Mouse (Mus musculus) erythroid progenitor cell, adult 5-6 weeks (primary cell): Measurements from ENCODE around the gene Slc39a13. TPM values are rescaled to one million over a fixed set of nuclear protein-coding genes. Genes with fewer than 3 reads are reported as not detected.
"Not testable (repeated sequence)": the region's sequence is repeated elsewhere in the genome, so short reads cannot be mapped to it uniquely, and the experiment has no call there.

Experiments
- ATAC-seq: replicated peaks from 2 replicates; pipeline ENCODE4 v1.8.0; 2016; ENCODE audit warnings: moderate number of reproducible peaks, mild to moderate bottlenecking, moderate TSS enrichment, inconsistent platforms; ENCODE audit not compliant: poor library complexity, low FRiP score, severe bottlenecking
- total RNA-seq, 2 experiments: library from RNA; stranded (forward) in 1 of 2; stranded (reverse) in 1 of 2; fragments of 150-400 nt in 1 of 2; fragments of 186-747, 209-891 nt in 1 of 2; gene quantifications; 2 replicates each; pipeline versions ENCODE4 v1.2.3 to v1.2.4; 2015 to 2017; ENCODE audit warnings: low replicate concordance in 2 of 2

Gene Slc39a13
- total RNA-seq, 2 experiments from 2014 or later, result 0.83 to 3.8 TPM

GRCm38 (mm10) chr2:91068162-91068871 is 1.9 kb downstream of the Slc39a13 start:
- no peak for ATAC-seq

GRCm38 (mm10) chr2:91066455-91066854 is 3.8 kb downstream of the Slc39a13 start:
- no peak for ATAC-seq

DNA sequence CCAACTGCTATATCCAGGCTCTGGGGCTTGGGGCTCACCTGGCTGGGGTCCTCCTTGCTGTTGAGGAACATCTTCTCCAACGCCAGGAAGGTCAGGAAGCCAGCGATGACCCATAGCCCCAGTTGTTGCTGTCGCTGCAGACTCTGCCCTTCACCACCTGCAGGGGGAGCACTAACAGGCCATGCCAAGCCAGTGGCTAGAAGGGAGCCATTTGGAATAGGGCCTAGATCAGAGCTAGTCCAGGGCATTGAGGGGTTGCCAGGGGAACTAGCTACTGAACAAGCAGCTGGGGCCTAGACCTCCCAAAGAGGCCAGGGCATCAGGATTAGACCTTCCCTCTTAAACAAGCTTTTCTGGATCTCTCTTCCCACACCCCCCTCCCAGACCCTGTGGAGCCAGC is 4.7 kb downstream of the Slc39a13 start:
- ATAC-seq, result no peak

DNA sequence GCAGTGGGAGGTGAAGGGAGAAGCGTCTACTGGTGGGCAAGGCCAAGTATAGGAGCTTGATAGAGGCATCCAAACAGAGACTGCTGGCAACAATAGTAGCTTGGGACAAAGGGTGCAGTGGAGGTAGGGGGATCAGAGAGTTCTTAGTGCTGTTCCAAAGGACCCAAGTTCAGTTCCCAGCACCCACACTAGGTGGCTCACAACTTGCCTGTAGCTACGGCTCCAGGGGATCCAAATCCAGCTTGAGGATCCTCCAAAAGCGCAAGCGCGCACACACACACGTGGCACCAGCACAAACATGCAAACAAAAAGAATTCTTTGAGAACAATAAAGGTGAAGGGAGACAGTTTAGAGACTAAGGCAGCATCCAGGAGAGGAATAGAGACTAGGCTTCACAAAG is 6.0 kb downstream of the Slc39a13 start:
- ATAC-seq, result no peak

DNA sequence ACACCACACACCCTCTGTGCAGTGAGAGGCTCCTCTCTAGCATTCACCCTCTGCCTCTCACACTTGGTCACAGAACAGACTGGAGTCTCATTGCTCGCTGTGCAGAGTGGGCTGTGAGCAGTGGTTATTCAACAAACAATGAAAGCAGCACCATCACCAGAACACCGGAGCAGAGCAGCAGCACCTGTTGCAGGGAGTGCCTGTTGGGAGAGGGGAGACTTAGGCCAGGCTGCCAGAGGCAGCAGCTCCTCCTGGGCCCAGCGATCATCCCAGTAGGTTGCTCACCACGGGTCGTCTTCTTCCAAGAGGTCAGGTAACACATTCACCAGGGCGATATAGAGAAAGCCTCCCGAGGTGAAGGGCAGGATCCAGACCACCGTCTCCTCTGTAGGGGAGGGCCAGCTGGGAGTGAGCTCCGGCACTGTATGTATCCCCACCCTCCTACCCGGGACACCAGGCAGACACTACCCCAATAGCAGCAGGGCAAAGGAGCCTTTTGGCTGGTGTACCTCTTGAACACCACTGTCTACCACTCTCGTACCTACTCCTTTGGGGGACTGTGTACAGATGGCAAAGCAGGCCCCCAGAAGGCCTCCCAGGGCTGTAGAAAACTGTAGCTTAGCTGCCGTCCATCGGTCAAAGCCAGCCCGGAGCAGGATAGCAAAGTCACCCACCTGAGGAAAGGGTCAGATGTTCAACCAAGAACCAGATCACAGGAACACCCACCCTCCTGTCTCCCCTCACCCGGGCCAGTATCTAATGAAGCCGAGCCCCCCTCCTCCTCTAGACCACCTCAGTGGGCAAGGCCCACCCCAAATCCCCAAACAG is 7.2 kb downstream of the Slc39a13 start:
- no peak for ATAC-seq

DNA sequence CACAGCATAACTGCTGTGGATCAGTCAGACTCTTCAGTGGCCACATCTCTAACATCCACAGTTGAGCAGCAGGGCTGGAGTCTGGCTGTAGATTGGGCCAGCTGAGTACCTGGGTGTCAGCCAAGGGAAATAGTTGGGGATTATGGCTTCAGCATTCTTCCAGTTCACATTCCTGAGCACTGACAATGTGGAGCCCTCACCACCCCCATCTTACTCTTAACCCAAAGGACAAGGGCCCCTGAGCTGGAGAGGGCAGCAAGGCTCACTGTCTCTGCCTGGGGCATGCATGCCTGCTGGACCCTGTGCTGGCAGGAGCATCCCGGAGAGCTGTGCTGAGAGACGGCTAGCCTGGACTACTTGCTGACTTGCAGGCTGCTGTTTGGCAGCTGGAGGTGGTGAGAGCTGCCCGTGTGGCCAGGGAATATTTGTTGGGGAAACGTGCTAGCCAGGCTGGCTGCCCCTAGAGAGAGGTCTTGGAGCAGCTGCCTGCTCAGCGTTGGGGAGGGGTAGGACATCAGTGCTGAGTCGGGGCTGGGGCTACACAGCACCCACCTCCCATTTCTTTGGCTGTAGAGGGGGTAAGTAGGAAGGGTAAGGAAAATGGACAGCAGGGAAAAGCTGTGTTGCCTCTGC is 8.3 kb downstream of the Slc39a13 start:
- ATAC-seq, result no peak

DNA sequence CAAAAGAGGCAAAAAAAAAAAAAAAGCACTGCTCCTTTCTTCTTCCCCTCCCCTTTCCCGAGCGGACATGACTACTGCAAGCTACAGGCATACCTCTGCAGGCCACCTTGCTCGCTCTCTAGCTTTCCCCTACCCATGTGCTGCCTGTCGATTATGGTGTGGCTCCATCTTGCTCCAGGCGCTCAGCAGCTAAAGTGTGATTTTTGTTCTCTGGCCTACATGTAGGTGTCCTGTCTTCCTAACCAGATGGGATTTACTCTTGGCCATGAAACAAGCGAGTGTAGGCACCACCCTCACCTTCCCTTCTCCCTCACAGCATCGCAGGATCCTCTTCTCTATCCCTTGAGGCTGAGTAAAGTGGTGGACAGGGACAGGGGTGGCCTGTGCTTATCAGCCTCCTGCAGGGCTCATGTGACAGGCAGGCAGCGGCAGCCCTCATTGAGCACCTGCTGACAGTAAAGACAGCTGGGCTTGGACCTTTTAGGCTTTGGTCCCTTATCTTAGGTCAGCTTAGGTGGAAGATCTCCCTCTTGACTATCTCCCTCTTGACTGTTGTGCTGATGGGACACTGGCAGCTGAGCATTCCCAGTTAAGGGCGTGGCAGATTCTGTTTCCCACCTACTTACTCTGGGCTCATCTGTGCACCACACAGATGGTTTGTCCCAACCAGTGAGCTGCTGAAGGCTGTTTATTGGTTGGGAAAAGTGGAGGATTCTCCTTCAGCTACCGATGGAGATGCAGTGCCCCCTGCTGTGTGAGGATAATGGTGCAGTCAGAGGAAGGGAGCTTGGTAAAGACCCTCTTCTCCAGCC is 9.5 kb downstream of the Slc39a13 start:
- ATAC-seq, result peak; percentile 83

- no peak for ATAC-seq
These were observed 10.8 kb downstream of the Slc39a13 start for GRCm38 (mm10) chr2:91059376-91059775.

DNA sequence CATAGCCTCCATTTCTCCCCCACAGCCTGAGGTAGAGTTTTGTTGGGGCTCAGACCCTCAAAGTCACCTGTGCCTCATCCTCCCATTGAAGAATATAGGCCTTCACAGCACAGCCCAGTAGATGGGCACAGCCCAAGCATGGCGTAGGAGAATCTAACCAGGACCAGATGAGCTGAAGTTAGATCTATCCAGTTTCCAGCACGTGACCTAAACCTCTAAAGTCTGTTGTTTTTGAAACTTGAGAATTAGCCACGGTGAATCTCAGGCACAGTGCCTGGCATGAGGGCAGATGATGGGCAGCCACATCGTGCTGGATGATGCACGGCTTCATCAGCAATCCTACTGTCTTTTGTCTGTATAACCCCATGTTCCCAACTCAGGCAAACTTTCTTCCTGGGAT is 11.8 kb downstream of the Slc39a13 start:
- no peak for ATAC-seq

DNA sequence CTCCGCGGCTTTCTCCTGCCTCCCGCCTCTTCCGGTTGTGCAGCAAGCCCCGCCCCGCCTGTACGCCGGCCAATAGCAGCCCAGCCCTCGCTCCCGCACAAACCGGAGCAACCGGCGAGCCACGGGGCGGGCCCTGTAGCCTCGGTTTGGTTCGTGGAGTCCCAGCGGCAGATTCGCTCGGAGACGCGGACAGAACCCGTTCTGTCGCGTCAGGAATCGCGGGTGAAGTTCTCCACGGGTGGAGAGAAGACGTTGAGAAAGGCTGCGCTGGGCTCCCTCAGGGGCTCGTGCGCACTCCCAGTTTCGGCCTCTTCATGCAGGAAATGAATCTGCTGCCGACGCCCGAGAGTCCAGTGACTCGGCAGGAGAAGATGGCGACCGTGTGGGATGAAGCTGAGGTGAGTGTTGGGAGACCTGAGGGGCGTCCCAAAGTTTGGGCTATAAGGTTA is 16.3 kb downstream of the Slc39a13 start, which contains the start of gene Psmc3:
Psmc3 (plus strand) TSS at position 76 of the 449 bp plus-strand sequence.
- peak; percentile 99 for ATAC-seq

GRCm38 (mm10) chr2:91053181-91053933 is 16.9 kb downstream of the Slc39a13 start:
- ATAC-seq, result no peak

GRCm38 (mm10) chr2:91052752-91053151 is 17.5 kb downstream of the Slc39a13 start:
- no peak for ATAC-seq

- no peak for ATAC-seq
These were observed 18.3 kb downstream of the Slc39a13 start for GRCm38 (mm10) chr2:91051917-91052316.

- ATAC-seq, result no peak
These were observed 22.9 kb downstream of the Slc39a13 start for GRCm38 (mm10) chr2:91047359-91047758.

GRCm38 (mm10) chr2:91045805-91046204 is 24.4 kb downstream of the Slc39a13 start:
- ATAC-seq, result not testable (repeated sequence)

GRCm38 (mm10) chr2:91044727-91045126 is 25.5 kb downstream of the Slc39a13 start:
- no peak for ATAC-seq

GRCm38 (mm10) chr2:91042651-91043398 is 27.4 kb downstream of the Slc39a13 start:
- ATAC-seq, result no peak

- no peak for ATAC-seq
These were observed 28.4 kb downstream of the Slc39a13 start for GRCm38 (mm10) chr2:91041786-91042185.
